Comparison of ENCODE assay signal across 25 mouse cellular contexts in genomic region chr1:164573639-164574038, GRCm38 (mm10).
DNase-seq lines count a peak whose midpoint lies in the region; ATAC-seq and TF ChIP-seq lines count a peak whose summit lies in the region.
"Had no signal": no experiment of that assay in that cellular context is flagged by ENCODE, and none has a peak within 500 bp of the region (broad histone marks: within the 10 kb centered on the region; RNA-seq: fewer than 3 reads in every experiment).

No protein-coding gene starts in this region.

- no peak overlapping the region for H3K4me3 ChIP-seq in liver, postnatal 0 days (ENCODE audit: low read depth, low read length)
- H3K4me3 ChIP-seq in liver, embryonic 11.5 days (ENCODE audit: low read depth, low read length), result no peak overlapping the region
- H3K4me3 ChIP-seq: embryonic facial prominence, embryonic 12.5 days; embryonic facial prominence, embryonic 15.5 days; heart, adult 2 months; heart, embryonic 10.5 days; heart, embryonic 13.5 days had no signal

- H3K9ac ChIP-seq in liver, postnatal 0 days (replicated peaks), result no peak overlapping the region
- H3K9ac ChIP-seq in liver, embryonic 11.5 days (ENCODE audit: low read depth, low read length), result no peak overlapping the region
- H3K9ac ChIP-seq: embryonic facial prominence, embryonic 12.5 days; embryonic facial prominence, embryonic 15.5 days; forebrain, postnatal 0 days; heart, embryonic 13.5 days; hindbrain, embryonic 14.5 days had no signal

- no peaks in the 10 kb centered on the region for H3K27me3 ChIP-seq in liver, postnatal 0 days (ENCODE audit: insufficient read depth, low read length)
- H3K27me3 ChIP-seq in liver, embryonic 11.5 days (replicated peaks; ENCODE audit: control insufficient read depth, insufficient read depth, low read length), result no peaks in the 10 kb centered on the region
- H3K27me3 ChIP-seq: embryonic facial prominence, embryonic 12.5 days; embryonic facial prominence, embryonic 15.5 days; heart, embryonic 13.5 days had no signal

- TF ChIP-seq EP300 in liver, postnatal 0 days (IDR thresholded peaks at IDR 0.05; ENCODE audit: low read depth), result no peak

- TF ChIP-seq CTCF in liver, postnatal 0 days (IDR thresholded peaks at IDR 0.05; ENCODE audit: low read depth), result peak; percentile 20; the same call in 1 of the 2 replicates

- H3K27ac ChIP-seq in liver, postnatal 0 days (ENCODE audit: low read depth), result 0 out of 2 replicates have a peak overlapping the region, but pooled peaks have one; percentile 2
- H3K27ac ChIP-seq in liver, embryonic 11.5 days (ENCODE audit: low read depth, low read length), result no peak overlapping the region
- H3K27ac ChIP-seq: embryonic facial prominence, embryonic 12.5 days; embryonic facial prominence, embryonic 15.5 days; heart, adult 2 months; heart, embryonic 10.5 days; heart, embryonic 13.5 days; hindbrain, embryonic 14.5 days; hindbrain, postnatal 0 days had no signal

- H3K4me2 ChIP-seq in liver, postnatal 0 days (ENCODE audit: low read depth, low read length), result no peak overlapping the region
- no peak overlapping the region for H3K4me2 ChIP-seq in liver, embryonic 11.5 days
- H3K4me2 ChIP-seq: embryonic facial prominence, embryonic 12.5 days; embryonic facial prominence, embryonic 15.5 days; heart, embryonic 13.5 days; hindbrain, embryonic 14.5 days had no signal

- 79% methylated on average over 5 of the region's 5 CpGs for WGBS in liver, postnatal 0 days (ENCODE audit: insufficient replicate concordance)
- 86% methylated on average over 5 of the region's 5 CpGs for WGBS in liver, embryonic 11.5 days

- H3K4me1 ChIP-seq in liver, postnatal 0 days (ENCODE audit: insufficient read depth), result no peaks in the 10 kb centered on the region
- H3K4me1 ChIP-seq in liver, embryonic 11.5 days (replicated peaks; ENCODE audit: control insufficient read depth, insufficient read depth, low read length), result no peaks in the 10 kb centered on the region
- H3K4me1 ChIP-seq: embryonic facial prominence, embryonic 12.5 days; embryonic facial prominence, embryonic 15.5 days had no signal

- ATAC-seq in liver, postnatal 0 days, result no peak
- ATAC-seq in liver, embryonic 11.5 days (replicated peaks; ENCODE audit: low FRiP score), result no peak
- peak; percentile 42; the same call in 1 of the 2 replicates for ATAC-seq in neutrophil, adult 5-6 weeks (ENCODE audit: extremely low read depth, insufficient number of reproducible peaks, low FRiP score, poor library complexity, severe bottlenecking)
- no peak for ATAC-seq in monocyte, adult 5-6 weeks (replicated peaks; ENCODE audit: insufficient number of reproducible peaks, low FRiP score, low TSS enrichment, poor library complexity, severe bottlenecking)
- ATAC-seq: forebrain, embryonic 14.5 days; forebrain, postnatal 0 days; hindbrain, postnatal 0 days had no signal

- no peaks in the 10 kb centered on the region for H3K36me3 ChIP-seq in liver, postnatal 0 days (replicated peaks; ENCODE audit: insufficient read depth, low read length)
- H3K36me3 ChIP-seq in liver, embryonic 11.5 days (ENCODE audit: control insufficient read depth, insufficient read depth, low read length), result no peaks in the 10 kb centered on the region
- H3K36me3 ChIP-seq: embryonic facial prominence, embryonic 12.5 days; embryonic facial prominence, embryonic 15.5 days; heart, embryonic 10.5 days; heart, embryonic 13.5 days had no signal

- H3K9me3 ChIP-seq in liver, postnatal 0 days (ENCODE audit: low read length), result no peaks in the 10 kb centered on the region
- no peaks in the 10 kb centered on the region for H3K9me3 ChIP-seq in liver, embryonic 11.5 days (ENCODE audit: control insufficient read depth, low read length)
- H3K9me3 ChIP-seq: embryonic facial prominence, embryonic 12.5 days; embryonic facial prominence, embryonic 15.5 days; heart, embryonic 10.5 days; heart, embryonic 13.5 days had no signal

- no peak for DNase-seq in liver, postnatal 0 days
- no peak for DNase-seq in liver, embryonic 11.5 days (ENCODE audit: low spot score)
- DNase-seq in induced T-regulatory cell, adult 2 months (ENCODE audit: low read depth), result peak; percentile 58
- no peak for DNase-seq in layer of hippocampus, adult 11-12 months (ENCODE audit: low spot score)
- DNase-seq in thymus, postnatal 10 days (ENCODE audit: low spot score in 2 of 2), result no peak
- DNase-seq: adrenal gland, adult 2 months; adrenal gland, postnatal 14 days; cerebellum, adult 11 months; cerebellum, adult 2 months; cerebellum, adult 9-11 months; cerebellum, postnatal 25 days; forebrain, postnatal 0 days; gastrocnemius, postnatal 25 days; heart, adult 2 months; heart, postnatal 14 days; heart, postnatal 4 days had no signal
